Mouse (Mus musculus) embryonic facial prominence, embryonic 10.5 days (tissue): ENCODE data around the gene Piga. TPM values are rescaled to one million over a fixed set of nuclear protein-coding genes. Genes with fewer than 3 reads are reported as not detected.

Source experiments
- DNase-seq: peaks from one replicate; pipeline ENCODE4 v3.0.0-alpha.2; 2017; ENCODE audit warnings: low spot score
- H3K27ac ChIP-seq: fragments of 300-500 bp; sonication (generic); replicated peaks from 2 replicates; pipeline ENCODE4 v1.5.1; 2016; ENCODE audit warnings: mild to moderate bottlenecking
- H3K27me3 ChIP-seq: fragments of 300-500 bp; sonication (generic); replicated peaks from 2 replicates; pipeline ENCODE4 v1.6.1; 2016; ENCODE audit warnings: low read depth, mild to moderate bottlenecking; ENCODE audit not compliant: poor library complexity, severe bottlenecking
- H3K36me3 ChIP-seq: fragments of 300-500 bp; sonication (generic); replicated peaks from 2 replicates; pipeline ENCODE4 v1.6.1; 2016; ENCODE audit warnings: mild to moderate bottlenecking, moderate library complexity
- H3K4me1 ChIP-seq: fragments of 300-500 bp; sonication (generic); 2 replicates; pipeline ENCODE4 v1.6.1; 2016
- H3K4me3 ChIP-seq: fragments of 300-500 bp; sonication (generic); 2 replicates; pipeline ENCODE4 v1.5.1; 2016; ENCODE audit warnings: mild to moderate bottlenecking, moderate library complexity
- H3K9me3 ChIP-seq: fragments of 300-500 bp; sonication (generic); 2 replicates; pipeline ENCODE4 v1.6.1; 2016; ENCODE audit warnings: mild to moderate bottlenecking
- WGBS: fragments of 180-500 bp; shearing (Covaris S2); methylation state at CpG from one replicate; pipeline ENCODE4 v1.1.7; 2016; 5-methylcytosine and 5-hydroxymethylcytosine counted together
- polyA plus RNA-seq: library from polyadenylated mRNA; unstranded; fragments of >200 nt; fragmentation: Nextera tagmentation; extraction: Ambion mirVana; gene quantifications from 2 replicates; pipeline ENCODE4 v1.2.1, GENCODE M21; 2016

Gene Piga
- polyA plus RNA-seq, result 20.0 and 22.4 TPM in 2 replicates

DNA sequence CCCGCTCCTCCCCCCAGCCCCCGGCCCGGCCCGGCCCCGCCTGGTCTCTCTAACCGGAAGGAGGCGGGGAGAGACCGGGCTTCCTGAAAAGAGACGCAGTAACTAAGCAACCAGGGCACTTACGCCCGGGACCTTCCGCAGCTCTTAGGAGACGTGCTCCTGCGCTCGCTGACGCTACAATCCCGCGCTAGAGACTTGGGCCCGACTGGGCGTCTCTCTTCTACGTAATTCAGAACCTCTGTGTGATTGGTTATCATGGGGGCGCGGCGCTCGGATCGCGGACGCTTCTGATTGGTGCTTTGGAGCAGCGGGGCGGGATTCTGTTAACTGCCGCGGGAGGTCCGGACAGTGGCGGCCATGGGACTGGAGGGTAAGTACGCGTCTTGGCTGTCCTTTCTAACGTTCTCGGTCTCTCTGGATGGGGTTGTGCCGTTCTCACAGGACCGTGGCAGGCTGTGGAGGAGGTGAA is at the start of gene Piga:
Gene Piga, plus strand, starts transcription at position 317 of the 469 bp plus-strand sequence.
- Histone ChIP-seq H3K27me3 (peaks cover 71% of the 10 kb centered on the region), H3K36me3 (peaks cover 20% of the 10 kb centered on the region), H3K27ac (peak within 1 kb of the TSS; percentile 84), H3K4me1 (peaks cover 7% of the 10 kb centered on the region), H3K4me3 (peak within 1 kb of the TSS; percentile 65), H3K9me3 (no peaks in the 10 kb centered on the region)
- DNase-seq, result peak; percentile 92
- WGBS, result 19% methylated on average over 40 of the region's 40 CpGs

DNA sequence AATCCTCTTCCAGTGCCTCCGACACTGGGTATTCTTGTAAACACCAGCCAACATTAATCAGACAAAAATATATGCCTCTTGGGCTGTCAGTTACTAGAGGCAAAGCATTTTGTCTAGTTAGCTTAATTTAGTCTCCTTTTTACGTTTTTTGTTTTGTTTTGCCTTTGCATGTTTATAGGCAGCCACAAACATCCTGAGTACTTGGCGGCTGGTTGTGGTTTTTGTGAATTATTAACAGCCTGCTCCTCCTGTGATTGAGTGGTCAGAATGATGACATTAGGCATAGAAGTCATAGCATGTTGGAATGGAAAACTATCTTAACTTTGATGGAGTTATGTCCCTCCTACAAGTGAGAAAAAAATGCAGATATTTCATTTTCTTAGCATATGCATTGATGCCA is 49.0 kb upstream of the Piga start:
- Histone ChIP-seq H3K4me3 (no peak overlapping the region), H3K36me3 (no peaks in the 10 kb centered on the region), H3K27ac (no peak overlapping the region), H3K27me3 (peaks cover 15% of the 10 kb centered on the region), H3K4me1 (no peaks in the 10 kb centered on the region), H3K9me3 (no peaks in the 10 kb centered on the region)
- no peak for DNase-seq
- 84% methylated on average over 3 of the region's 3 CpGs for WGBS

GRCm38 (mm10) chrX:164373081-164373480 is 46.5 kb upstream of the Piga start, which contains the start of gene Vegfd:
Gene Vegfd (plus strand): TSS chrX:164373378.
- 40% methylated on average over 3 of the region's 3 CpGs for WGBS
- no peak within 1 kb of the TSS for H3K4me3 ChIP-seq

DNA sequence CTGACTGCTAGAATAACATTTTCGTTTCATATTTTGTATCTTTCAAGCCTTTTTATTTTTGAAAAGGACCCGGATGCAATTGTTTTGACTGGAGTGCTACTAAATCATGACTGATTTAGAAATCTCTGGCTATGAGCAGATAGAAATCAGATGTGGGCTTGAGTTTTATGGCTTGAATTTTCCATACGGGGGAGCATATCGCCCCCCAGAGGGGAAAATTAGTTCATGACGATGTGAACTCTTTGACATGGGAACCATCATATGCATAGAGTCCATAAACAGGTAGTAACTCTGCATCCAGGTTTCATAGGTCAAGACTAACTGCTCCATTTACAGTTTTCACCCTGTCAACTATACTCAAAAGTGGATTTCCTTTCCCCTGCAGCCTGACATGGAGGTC is 45.0 kb upstream of the Piga start:
- WGBS, result 48% methylated on average over 5 of the region's 5 CpGs

More at GRCm38 (mm10) chrX:164373081-164373480, 46.5 kb upstream of the Piga start, which contains the start of gene Vegfd:
- Histone ChIP-seq H3K36me3 (no peaks in the 10 kb centered on the region), H3K27me3 (peaks cover 30% of the 10 kb centered on the region), H3K9me3 (no peaks in the 10 kb centered on the region), H3K4me1 (no peaks in the 10 kb centered on the region), H3K27ac (no peak within 1 kb of the TSS)
- DNase-seq, result peak; percentile 11

DNA sequence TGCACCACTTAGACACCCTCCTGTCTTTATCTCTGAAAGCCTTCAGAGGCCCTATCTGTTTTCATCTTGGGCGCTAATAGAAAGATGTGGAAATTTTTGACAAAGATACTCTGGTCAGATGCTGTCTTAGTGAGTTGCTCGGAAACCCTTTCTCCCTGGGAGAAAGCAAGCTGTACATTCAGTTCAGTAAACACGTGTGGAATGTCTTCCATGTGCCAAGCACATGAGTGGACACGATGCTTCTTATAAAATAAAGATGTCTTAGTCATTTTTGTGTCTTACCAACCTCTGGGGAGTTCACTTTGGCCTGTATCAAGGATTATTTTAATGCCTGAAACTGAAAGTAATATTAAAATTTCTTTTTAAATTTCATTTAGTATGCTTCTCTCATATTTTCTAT is 39.9 kb upstream of the Piga start:
- Histone ChIP-seq H3K27ac (no peak overlapping the region), H3K4me3 (no peak overlapping the region), H3K27me3 (peaks cover 64% of the 10 kb centered on the region), H3K4me1 (no peaks in the 10 kb centered on the region), H3K9me3 (no peaks in the 10 kb centered on the region), H3K36me3 (no peaks in the 10 kb centered on the region)
- no peak for DNase-seq
- 86% methylated on average over 4 of the region's 4 CpGs for WGBS

More for the DNA sequence above, 45.0 kb upstream of the Piga start:
- peaks cover 45% of the 10 kb centered on the region for H3K27me3 ChIP-seq
- H3K36me3 ChIP-seq, result no peaks in the 10 kb centered on the region
- H3K4me3 ChIP-seq, result no peak overlapping the region
- H3K4me1 ChIP-seq, result no peaks in the 10 kb centered on the region
- no peak overlapping the region for H3K27ac ChIP-seq
- no peaks in the 10 kb centered on the region for H3K9me3 ChIP-seq
- peak; percentile 8 for DNase-seq

GRCm38 (mm10) chrX:164381618-164382408 is 37.8 kb upstream of the Piga start:
- peak overlapping the region; percentile 55 for H3K4me3 ChIP-seq
- H3K27me3 ChIP-seq, result peaks cover 54% of the 10 kb centered on the region
- 15% methylated on average over 33 of the region's 33 CpGs for WGBS
- no peaks in the 10 kb centered on the region for H3K9me3 ChIP-seq
- H3K4me1 ChIP-seq, result no peaks in the 10 kb centered on the region
- DNase-seq, result peak; percentile 91
- no peaks in the 10 kb centered on the region for H3K36me3 ChIP-seq
- peak overlapping the region; percentile 75 for H3K27ac ChIP-seq

DNA sequence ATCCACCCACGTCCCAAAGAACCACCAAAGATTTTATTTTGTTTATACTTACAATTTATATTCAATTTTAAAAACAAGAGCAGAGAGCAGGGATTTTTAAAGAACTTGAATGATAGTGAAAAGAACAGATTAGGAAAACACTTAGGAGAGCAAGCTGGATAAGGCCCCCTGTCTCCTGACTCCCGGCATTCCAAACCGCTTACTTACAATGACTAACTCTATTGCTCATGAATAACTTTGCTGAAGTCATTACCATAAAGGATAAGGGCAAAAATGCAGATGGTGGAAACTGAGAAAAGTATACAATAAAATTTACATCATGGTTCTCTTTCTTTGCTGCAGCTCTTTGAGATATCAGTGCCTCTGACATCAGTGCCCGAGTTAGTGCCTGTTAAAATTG is 25.5 kb upstream of the Piga start:
- Histone ChIP-seq H3K27me3 (peaks cover 37% of the 10 kb centered on the region; the same call in 1 of the 2 replicates), H3K4me3 (no peak overlapping the region), H3K9me3 (no peaks in the 10 kb centered on the region), H3K36me3 (no peaks in the 10 kb centered on the region), H3K27ac (no peak overlapping the region), H3K4me1 (no peaks in the 10 kb centered on the region)
- WGBS, result 83% methylated on average over 4 of the region's 4 CpGs
- no peak for DNase-seq

- Histone ChIP-seq H3K9me3 (no peaks in the 10 kb centered on the region), H3K27ac (no peak overlapping the region), H3K4me3 (no peak overlapping the region), H3K4me1 (no peaks in the 10 kb centered on the region), H3K27me3 (peaks cover 32% of the 10 kb centered on the region), H3K36me3 (no peaks in the 10 kb centered on the region)
- WGBS, result 60% methylated on average over 3 of the region's 3 CpGs
- DNase-seq, result no peak
These were observed 21.1 kb upstream of the Piga start for GRCm38 (mm10) chrX:164398456-164398855.

GRCm38 (mm10) chrX:164405080-164405649 is 14.4 kb upstream of the Piga start:
- peaks cover 45% of the 10 kb centered on the region for H3K27me3 ChIP-seq
- H3K9me3 ChIP-seq, result no peaks in the 10 kb centered on the region
- H3K4me3 ChIP-seq, result no peak overlapping the region
- no peaks in the 10 kb centered on the region for H3K36me3 ChIP-seq
- no peak overlapping the region for H3K27ac ChIP-seq
- no peak for DNase-seq
- no peaks in the 10 kb centered on the region for H3K4me1 ChIP-seq

DNA sequence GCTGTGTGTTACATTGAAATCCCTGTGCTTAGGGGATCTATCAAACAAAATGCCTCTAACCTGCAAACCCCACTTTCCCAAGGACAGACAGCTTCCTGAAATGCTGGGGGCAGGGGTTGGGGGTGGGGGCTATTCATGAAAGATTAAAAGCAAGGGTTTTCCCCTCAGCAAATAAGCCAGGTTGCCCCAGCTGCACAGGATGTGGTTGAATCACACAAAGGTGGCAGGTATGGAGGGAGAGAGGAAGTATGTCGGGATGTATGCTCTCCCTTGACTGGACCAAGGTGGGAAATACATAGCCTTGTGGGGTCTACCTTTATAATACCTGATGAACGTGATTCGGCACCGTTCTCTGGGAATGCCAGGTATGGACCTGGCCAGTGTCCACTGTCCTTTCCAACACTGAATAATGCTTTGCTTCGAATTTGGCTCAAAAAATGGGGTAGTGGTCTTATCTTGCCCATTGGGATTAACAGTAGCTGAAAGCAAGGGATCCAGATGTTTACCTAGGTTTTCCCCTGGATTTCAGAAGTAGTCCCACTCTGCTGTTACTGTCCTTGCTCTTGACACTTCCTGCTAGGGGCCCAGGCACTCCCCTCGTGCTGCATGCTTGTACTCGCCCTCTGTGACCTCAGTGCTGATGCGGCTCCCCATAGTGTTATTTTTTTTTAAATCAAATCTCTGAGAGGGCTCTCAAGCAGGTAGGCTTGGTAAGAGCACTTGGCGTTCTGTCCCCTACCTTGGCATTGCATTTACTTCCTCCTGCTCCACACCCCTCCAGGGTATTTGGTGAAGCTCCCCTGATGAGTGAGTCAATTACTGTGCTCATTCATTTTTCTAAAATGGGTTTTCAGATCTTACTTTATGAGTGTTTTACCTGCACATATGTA is 13.2 kb upstream of the Piga start:
- H3K9me3 ChIP-seq, result no peaks in the 10 kb centered on the region
- no peaks in the 10 kb centered on the region for H3K4me1 ChIP-seq
- no peak overlapping the region for H3K27ac ChIP-seq
- no peaks in the 10 kb centered on the region for H3K36me3 ChIP-seq
- 77% methylated on average over 9 of the region's 9 CpGs for WGBS
- no peak overlapping the region for H3K4me3 ChIP-seq
- peaks cover 51% of the 10 kb centered on the region for H3K27me3 ChIP-seq
- no peak for DNase-seq

DNA sequence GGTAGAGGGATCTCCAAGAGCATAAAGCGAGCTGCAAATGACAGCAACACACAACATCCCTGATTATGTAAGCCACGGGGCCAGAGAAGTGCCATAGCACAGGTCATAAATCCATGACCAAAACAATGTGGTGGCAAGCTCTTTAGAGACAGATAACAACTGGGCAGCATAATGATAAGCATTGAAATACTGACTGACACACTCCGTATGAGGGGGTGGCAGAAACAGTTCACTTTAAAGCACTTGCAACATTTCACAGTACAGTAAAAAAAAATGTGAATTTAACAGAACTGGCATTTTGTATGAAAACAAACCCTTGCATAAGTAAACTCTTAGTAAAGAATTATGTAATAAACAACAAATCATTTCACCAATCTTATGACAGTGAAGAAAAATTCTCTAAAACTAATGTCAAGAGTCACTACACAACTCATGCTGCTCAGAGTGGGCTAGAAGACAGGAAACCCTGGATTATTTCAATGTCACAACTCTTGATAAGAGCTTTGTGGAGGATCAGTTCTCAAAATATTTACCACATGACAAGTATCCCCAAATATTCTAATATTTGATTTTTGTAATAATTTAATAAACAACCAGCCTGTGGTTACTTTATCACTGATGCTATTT is 11.2 kb upstream of the Piga start:
- Histone ChIP-seq H3K36me3 (no peaks in the 10 kb centered on the region), H3K27me3 (peaks cover 65% of the 10 kb centered on the region), H3K9me3 (no peaks in the 10 kb centered on the region), H3K4me3 (no peak overlapping the region), H3K4me1 (no peaks in the 10 kb centered on the region), H3K27ac (no peak overlapping the region)
- 86% methylated on average over 3 of the region's 3 CpGs for WGBS
- no peak for DNase-seq

- no peak for DNase-seq
- Histone ChIP-seq H3K27ac (no peak overlapping the region), H3K27me3 (peaks cover 82% of the 10 kb centered on the region), H3K9me3 (no peaks in the 10 kb centered on the region), H3K4me1 (no peaks in the 10 kb centered on the region), H3K4me3 (no peak overlapping the region), H3K36me3 (no peaks in the 10 kb centered on the region)
- WGBS, result 87% methylated on average over 1 of the region's 1 CpGs
These were observed 9.0 kb upstream of the Piga start for GRCm38 (mm10) chrX:164410562-164410961.
